Comparison of ENCODE assay signal across 8 mouse cellular contexts in the genomic region with DNA sequence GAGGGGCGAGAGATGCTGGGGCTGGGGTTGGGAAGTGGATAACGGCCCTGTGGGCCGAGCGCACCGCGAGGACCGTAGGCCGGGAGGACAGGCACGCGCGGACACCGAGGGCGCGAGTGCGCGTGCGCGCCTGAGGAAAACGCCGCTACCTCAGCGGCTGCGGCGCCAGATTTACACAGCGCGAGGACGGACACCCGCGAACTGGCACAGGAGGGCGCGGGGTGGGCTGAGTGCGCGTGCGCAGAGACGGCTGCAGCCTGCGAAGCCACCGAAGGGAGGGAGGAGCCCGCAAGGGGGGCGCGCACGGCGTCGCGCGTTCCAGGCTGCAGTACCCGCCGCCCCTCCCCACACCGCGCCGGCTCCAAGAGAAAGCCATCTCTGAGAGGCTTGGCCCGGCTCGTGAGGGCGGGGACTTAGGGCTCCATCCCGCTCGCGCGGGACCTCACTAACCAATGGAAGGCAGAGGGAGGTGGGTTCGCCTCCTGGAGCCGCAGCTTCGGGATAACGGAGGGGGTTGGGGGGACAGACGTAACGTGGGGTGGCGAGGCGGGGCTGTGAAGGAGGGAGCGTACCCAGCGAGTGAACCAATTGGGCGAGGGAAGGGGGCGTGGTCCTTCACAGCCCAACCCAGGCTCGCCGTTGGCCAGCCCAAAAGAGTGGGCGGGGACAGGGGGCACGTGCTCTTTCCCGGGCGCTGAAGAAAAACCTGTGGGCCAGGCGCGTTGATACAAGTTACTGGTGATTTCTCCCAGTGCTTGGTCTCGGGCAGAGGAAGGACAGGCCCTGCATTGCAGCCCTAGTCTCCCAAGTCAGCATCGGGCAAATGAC. TPM values are rescaled to one million over a fixed set of nuclear protein-coding genes. Genes with fewer than 3 reads are reported as not detected.
DNase-seq lines count a peak whose midpoint lies in the region; ATAC-seq lines count a peak whose summit lies in the region.

A gene (minus strand): TSS at position 106 of the 828 bp plus-strand sequence.

- WGBS in heart, embryonic 13.5 days = under 1% methylated on average over 75 of the region's 78 CpGs
- under 1% methylated on average over 78 of the region's 78 CpGs for WGBS in liver, embryonic 12.5 days (ENCODE audit: insufficient replicate concordance)
- WGBS in stomach, embryonic 15.5 days = under 1% methylated on average over 76 of the region's 78 CpGs

- peaks cover 22% of the 10 kb centered on the region; the same call in 1 of the 2 replicates for H3K4me1 ChIP-seq in brown adipose tissue, adult 24 weeks (ENCODE audit: control insufficient read depth, insufficient read depth, insufficient read length, low read length)
- peaks cover 59% of the 10 kb centered on the region for H3K4me1 ChIP-seq in heart, embryonic 13.5 days
- H3K4me1 ChIP-seq in liver, embryonic 12.5 days = peaks cover 65% of the 10 kb centered on the region
- peaks cover 28% of the 10 kb centered on the region for H3K4me1 ChIP-seq in stomach, embryonic 15.5 days

- peak within 1 kb of the TSS; percentile 91 for H3K27ac ChIP-seq in brown adipose tissue, adult 24 weeks (replicated peaks; ENCODE audit: low read depth, low read length)
- H3K27ac ChIP-seq in heart, embryonic 13.5 days (replicated peaks) = peak within 1 kb of the TSS; percentile 100
- H3K27ac ChIP-seq in liver, embryonic 12.5 days = peak within 1 kb of the TSS; percentile 94
- H3K27ac ChIP-seq in stomach, embryonic 15.5 days = peak within 1 kb of the TSS; percentile 100

- peak within 1 kb of the TSS; percentile 85 for H3K4me3 ChIP-seq in brown adipose tissue, adult 24 weeks (ENCODE audit: insufficient read depth, low read depth, low read length)
- peak within 1 kb of the TSS; percentile 93 for H3K4me3 ChIP-seq in heart, embryonic 13.5 days
- H3K4me3 ChIP-seq in liver, embryonic 12.5 days = peak within 1 kb of the TSS; percentile 84
- H3K4me3 ChIP-seq in stomach, embryonic 15.5 days (replicated peaks) = peak within 1 kb of the TSS; percentile 79

- no peaks in the 10 kb centered on the region for H3K27me3 ChIP-seq in heart, embryonic 13.5 days (replicated peaks)
- peaks cover 44% of the 10 kb centered on the region for H3K27me3 ChIP-seq in liver, embryonic 12.5 days (replicated peaks)
- H3K27me3 ChIP-seq in stomach, embryonic 15.5 days (replicated peaks) = no peaks in the 10 kb centered on the region

- peak; percentile 99 for DNase-seq in CD4-positive, CD25-positive, alpha-beta regulatory T cell, adult 2 months (ENCODE audit: low read depth, low spot score)
- DNase-seq in fat pad, adult 2 months (ENCODE audit: extremely low read depth, low read depth, low spot score) = peak; percentile 89
- DNase-seq in kidney, postnatal 10 days = peak; percentile 100
- peak; percentile 95 to 97 for DNase-seq in natural killer cell, adult 2 months (ENCODE audit: low spot score in 2 of 2)

- 0 out of 2 replicates have a peak, but pooled peaks cover 2% of the 10 kb centered on the region for H3K36me3 ChIP-seq in heart, embryonic 13.5 days
- H3K36me3 ChIP-seq in liver, embryonic 12.5 days = peaks cover 5% of the 10 kb centered on the region; the same call in 1 of the 2 replicates
- no peaks in the 10 kb centered on the region for H3K36me3 ChIP-seq in stomach, embryonic 15.5 days

- H3K9me3 ChIP-seq in heart, embryonic 13.5 days = no peaks in the 10 kb centered on the region
- no peaks in the 10 kb centered on the region for H3K9me3 ChIP-seq in liver, embryonic 12.5 days (replicated peaks)
- H3K9me3 ChIP-seq in stomach, embryonic 15.5 days = no peaks in the 10 kb centered on the region

- ATAC-seq in heart, embryonic 13.5 days (ENCODE audit: extremely low read depth, insufficient number of reproducible peaks, low FRiP score, low TSS enrichment) = peak; percentile 94
- ATAC-seq in liver, embryonic 12.5 days = peak; percentile 94
- ATAC-seq in stomach, embryonic 15.5 days (ENCODE audit: insufficient read depth, low FRiP score, low read depth) = peak; percentile 98

- H3K9ac ChIP-seq in heart, embryonic 13.5 days = peak within 1 kb of the TSS; percentile 99
- peak within 1 kb of the TSS; percentile 87 for H3K9ac ChIP-seq in liver, embryonic 12.5 days
- peak within 1 kb of the TSS; percentile 84 for H3K9ac ChIP-seq in stomach, embryonic 15.5 days

- peak within 1 kb of the TSS; percentile 87 for H3K4me2 ChIP-seq in heart, embryonic 13.5 days
- peak within 1 kb of the TSS; percentile 98 for H3K4me2 ChIP-seq in liver, embryonic 12.5 days
- H3K4me2 ChIP-seq in stomach, embryonic 15.5 days = peak within 1 kb of the TSS; percentile 74

RNA-seq across cellular contexts. Expression of the gene that starts here (rescaled TPM):
- polyA plus RNA-seq in brown adipose tissue, adult 24 weeks (2012; ENCODE audit: insufficient read depth, insufficient read length, missing spikeins) = 19.4 and 33.3 TPM in 2 replicates
- 13.0 and 13.3 TPM in 2 replicates for polyA plus RNA-seq in heart, embryonic 13.5 days (2015; fragmentation: Nextera tagmentation; extraction: Ambion mirVana)
- 4.4 and 4.7 TPM in 2 replicates for polyA plus RNA-seq in liver, embryonic 12.5 days (2016; fragmentation: Nextera tagmentation; extraction: Ambion mirVana)
- polyA plus RNA-seq in stomach, embryonic 15.5 days (2015; fragmentation: Nextera tagmentation; extraction: Ambion mirVana) = 12.0 and 13.0 TPM in 2 replicates

Comparison
In these comparisons a context has a peak if more than half of its experiments do, and no peak if none do; other contexts are left out.
1. Peak in every context shown above with its lines: DNase-seq, ATAC-seq, H3K4me3 ChIP-seq and H3K27ac ChIP-seq.